Mouse (Mus musculus): Measurements from ENCODE around the gene Slc22a12. TPM values are rescaled to one million over a fixed set of nuclear protein-coding genes. Genes with fewer than 3 reads are reported as not detected.

Slc22a12 gene
- polyA plus RNA-seq (2014; fragmentation: Nextera tagmentation; extraction: Ambion mirVana) = not detected in 2 replicates

DNA sequence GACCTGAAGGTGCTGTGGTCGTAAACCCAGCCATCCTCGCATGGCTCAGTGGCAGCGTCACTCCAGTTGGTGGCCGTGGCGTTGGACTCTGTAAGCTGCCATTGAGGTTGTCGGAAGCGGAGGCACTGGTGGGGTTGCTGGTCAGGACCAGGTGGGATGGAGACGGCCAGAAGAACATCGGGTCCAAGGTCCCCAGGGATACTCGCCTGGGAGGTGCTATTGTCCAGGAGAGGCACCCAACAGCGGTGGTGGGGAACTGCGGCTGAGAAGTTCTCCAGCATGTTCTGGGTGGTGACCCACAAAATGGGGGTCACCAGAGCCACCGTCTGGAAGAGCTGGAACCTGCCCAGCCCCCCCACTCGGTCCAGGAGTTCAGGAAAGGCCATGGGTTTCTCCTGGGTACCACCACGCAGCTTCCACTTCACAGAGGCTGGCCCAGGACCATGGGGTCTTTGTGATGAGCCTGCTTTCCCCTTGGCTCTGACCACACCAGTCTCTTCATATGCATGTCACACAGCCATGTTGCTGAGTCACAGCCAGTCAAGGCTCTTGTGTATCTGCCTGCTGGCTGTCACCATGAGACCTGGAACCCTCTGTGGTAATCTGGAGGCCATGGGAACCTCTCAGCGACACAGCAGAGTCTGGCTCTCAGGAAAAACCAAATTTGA lies at the start of gene Slc22a12:
Gene Slc22a12 (minus strand): TSS at position 666 of the 668 bp plus-strand sequence.
- Histone ChIP-seq H3K4me2 (ENCODE audit: low read depth, low read length, severe bottlenecking) (no peak within 1 kb of the TSS), H3K27me3 (ENCODE audit: control insufficient read depth, insufficient read depth, low read length) (no peaks in the 10 kb centered on the region; the same call in 1 of the 2 replicates), H3K27ac (ENCODE audit: low read depth, low read length) (no peak within 1 kb of the TSS), H3K9ac (ENCODE audit: low read length) (no peak within 1 kb of the TSS), H3K9me3 (ENCODE audit: control insufficient read depth, low read length) (no peaks in the 10 kb centered on the region), H3K4me3 (ENCODE audit: low read depth, low read length) (no peak within 1 kb of the TSS), H3K36me3 (ENCODE audit: control insufficient read depth, insufficient read depth, low read length) (no peaks in the 10 kb centered on the region), H3K4me1 (replicated peaks; ENCODE audit: control insufficient read depth, insufficient read depth, low read length) (no peaks in the 10 kb centered on the region)
- WGBS = 91% methylated on average over 16 of the region's 16 CpGs
- DNase-seq (ENCODE audit: low spot score) = no peak
- ATAC-seq (replicated peaks; ENCODE audit: low FRiP score) = no peak

DNA sequence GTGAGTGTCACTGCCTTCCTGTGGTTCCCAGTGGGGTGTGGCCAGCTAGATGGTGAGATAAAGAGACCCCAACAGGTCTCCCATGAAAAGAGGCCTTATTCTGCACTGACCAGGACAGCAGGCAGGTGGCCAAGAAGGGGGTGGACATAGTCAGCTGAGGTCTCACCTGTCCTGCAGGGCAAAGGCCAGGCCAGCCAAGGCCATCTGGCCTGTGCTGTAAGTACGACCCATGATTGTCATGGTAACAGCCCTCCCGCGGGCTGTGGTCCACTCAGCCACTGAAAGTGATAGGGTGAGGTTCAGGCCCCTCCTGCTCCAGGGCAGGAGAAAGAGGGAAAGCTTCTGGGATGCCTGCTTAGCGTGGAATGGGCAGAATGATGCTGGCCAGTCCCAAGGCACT lies 29.2 kb upstream of the Slc22a12 start:
- 49% methylated on average over 4 of the region's 4 CpGs for WGBS
- H3K9ac ChIP-seq (ENCODE audit: low read length) = no peak overlapping the region
- no peaks in the 10 kb centered on the region for H3K36me3 ChIP-seq (ENCODE audit: control insufficient read depth, insufficient read depth, low read length)
- DNase-seq (ENCODE audit: low spot score) = no peak
- H3K27me3 ChIP-seq (ENCODE audit: control insufficient read depth, insufficient read depth, low read length) = no peaks in the 10 kb centered on the region
- no peak overlapping the region for H3K4me2 ChIP-seq (ENCODE audit: low read depth, low read length, severe bottlenecking)
- peaks cover 2% of the 10 kb centered on the region for H3K4me1 ChIP-seq (replicated peaks; ENCODE audit: control insufficient read depth, insufficient read depth, low read length)
- ATAC-seq (replicated peaks; ENCODE audit: low FRiP score) = no peak
- H3K9me3 ChIP-seq (ENCODE audit: control insufficient read depth, low read length) = no peaks in the 10 kb centered on the region
- no peak overlapping the region for H3K27ac ChIP-seq (ENCODE audit: low read depth, low read length)
- H3K4me3 ChIP-seq (ENCODE audit: low read depth, low read length) = no peak overlapping the region

DNA sequence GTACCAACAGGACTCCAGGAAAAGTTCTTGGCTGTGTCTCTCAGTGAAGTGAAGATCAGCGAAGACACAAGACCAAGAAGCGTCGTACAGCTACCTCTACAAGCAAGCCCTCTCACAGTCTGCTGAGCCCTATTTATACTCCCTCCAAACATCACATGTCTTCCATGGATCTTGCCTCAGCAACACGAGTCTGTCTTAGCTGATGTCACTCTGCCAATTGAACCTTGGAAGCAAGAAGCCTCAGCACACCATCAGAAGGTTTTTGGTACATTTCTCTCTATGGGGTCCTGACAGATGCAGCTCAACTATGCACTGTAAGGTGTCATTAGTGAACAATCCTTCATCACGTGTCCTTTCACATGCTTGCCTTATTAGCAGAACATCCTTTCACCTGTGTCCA lies 28.6 kb upstream of the Slc22a12 start:
- WGBS = 87% methylated on average over 5 of the region's 5 CpGs
- DNase-seq (ENCODE audit: low spot score) = no peak
- no peak overlapping the region for H3K4me3 ChIP-seq (ENCODE audit: low read depth, low read length)
- no peak overlapping the region for H3K9ac ChIP-seq (ENCODE audit: low read length)
- H3K4me2 ChIP-seq (ENCODE audit: low read depth, low read length, severe bottlenecking) = no peak overlapping the region
- no peak for ATAC-seq (replicated peaks; ENCODE audit: low FRiP score)
- no peaks in the 10 kb centered on the region for H3K9me3 ChIP-seq (ENCODE audit: control insufficient read depth, low read length)
- H3K4me1 ChIP-seq (replicated peaks; ENCODE audit: control insufficient read depth, insufficient read depth, low read length) = peaks cover 2% of the 10 kb centered on the region
- H3K27me3 ChIP-seq (ENCODE audit: control insufficient read depth, insufficient read depth, low read length) = no peaks in the 10 kb centered on the region
- no peak overlapping the region for H3K27ac ChIP-seq (ENCODE audit: low read depth, low read length)
- H3K36me3 ChIP-seq (ENCODE audit: control insufficient read depth, insufficient read depth, low read length) = no peaks in the 10 kb centered on the region

DNA sequence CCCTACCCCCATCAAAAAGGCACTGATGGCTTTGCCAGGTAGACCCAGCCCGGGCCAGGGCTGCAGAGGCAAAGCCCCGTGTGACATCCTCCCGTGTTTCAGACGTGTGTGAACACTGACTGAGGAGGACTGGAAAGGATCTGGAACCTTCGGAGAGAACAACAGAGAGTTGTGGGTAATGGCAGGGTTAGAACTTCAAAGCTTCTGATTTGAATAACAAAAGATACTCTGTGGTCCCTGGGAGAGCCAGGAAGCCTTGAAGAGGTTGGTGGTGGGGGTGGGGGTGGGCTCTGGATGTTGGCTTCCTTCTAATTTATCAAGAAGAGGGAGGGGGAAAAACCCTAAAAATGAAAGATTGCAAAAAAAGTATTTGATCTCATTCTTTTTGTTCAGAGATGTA lies 26.7 kb upstream of the Slc22a12 start:
- Histone ChIP-seq H3K27me3 (ENCODE audit: control insufficient read depth, insufficient read depth, low read length) (no peaks in the 10 kb centered on the region), H3K36me3 (ENCODE audit: control insufficient read depth, insufficient read depth, low read length) (no peaks in the 10 kb centered on the region), H3K9me3 (ENCODE audit: control insufficient read depth, low read length) (no peaks in the 10 kb centered on the region), H3K4me3 (ENCODE audit: low read depth, low read length) (no peak overlapping the region), H3K9ac (ENCODE audit: low read length) (no peak overlapping the region), H3K4me1 (replicated peaks; ENCODE audit: control insufficient read depth, insufficient read depth, low read length) (peaks cover 2% of the 10 kb centered on the region), H3K27ac (ENCODE audit: low read depth, low read length) (no peak overlapping the region), H3K4me2 (ENCODE audit: low read depth, low read length, severe bottlenecking) (no peak overlapping the region)
- no peak for ATAC-seq (replicated peaks; ENCODE audit: low FRiP score)
- WGBS = 28% methylated on average over 5 of the region's 5 CpGs
- no peak for DNase-seq (ENCODE audit: low spot score)

DNA sequence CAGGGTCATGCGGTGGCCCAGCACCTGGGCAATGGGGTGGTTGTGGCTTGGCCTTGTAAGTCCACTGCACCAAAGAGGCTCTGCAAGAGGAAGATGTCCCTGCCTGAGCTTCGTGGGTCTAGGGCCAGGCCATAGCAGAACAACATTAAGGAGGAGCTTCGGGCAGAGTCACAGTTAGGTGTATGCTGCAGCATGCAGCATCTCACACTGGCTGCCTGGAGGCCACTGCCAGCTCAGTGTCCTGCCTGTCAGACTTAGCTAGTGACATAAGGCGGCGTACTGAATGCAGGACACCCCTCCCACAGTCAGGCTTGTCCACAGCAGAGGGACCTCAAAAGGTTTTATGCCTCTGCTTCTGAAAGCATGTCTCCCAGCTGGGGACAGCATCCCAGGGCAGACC lies 26.2 kb upstream of the Slc22a12 start:
- no peak overlapping the region for H3K4me3 ChIP-seq (ENCODE audit: low read depth, low read length)
- H3K27me3 ChIP-seq (ENCODE audit: control insufficient read depth, insufficient read depth, low read length) = no peaks in the 10 kb centered on the region
- 67% methylated on average over 5 of the region's 5 CpGs for WGBS
- H3K4me2 ChIP-seq (ENCODE audit: low read depth, low read length, severe bottlenecking) = no peak overlapping the region
- peaks cover 2% of the 10 kb centered on the region for H3K4me1 ChIP-seq (replicated peaks; ENCODE audit: control insufficient read depth, insufficient read depth, low read length)
- no peaks in the 10 kb centered on the region for H3K9me3 ChIP-seq (ENCODE audit: control insufficient read depth, low read length)
- DNase-seq (ENCODE audit: low spot score) (no peak), ATAC-seq (replicated peaks; ENCODE audit: low FRiP score) (no peak)
- no peak overlapping the region for H3K27ac ChIP-seq (ENCODE audit: low read depth, low read length)
- no peak overlapping the region for H3K9ac ChIP-seq (ENCODE audit: low read length)
- H3K36me3 ChIP-seq (ENCODE audit: control insufficient read depth, insufficient read depth, low read length) = no peaks in the 10 kb centered on the region

DNA sequence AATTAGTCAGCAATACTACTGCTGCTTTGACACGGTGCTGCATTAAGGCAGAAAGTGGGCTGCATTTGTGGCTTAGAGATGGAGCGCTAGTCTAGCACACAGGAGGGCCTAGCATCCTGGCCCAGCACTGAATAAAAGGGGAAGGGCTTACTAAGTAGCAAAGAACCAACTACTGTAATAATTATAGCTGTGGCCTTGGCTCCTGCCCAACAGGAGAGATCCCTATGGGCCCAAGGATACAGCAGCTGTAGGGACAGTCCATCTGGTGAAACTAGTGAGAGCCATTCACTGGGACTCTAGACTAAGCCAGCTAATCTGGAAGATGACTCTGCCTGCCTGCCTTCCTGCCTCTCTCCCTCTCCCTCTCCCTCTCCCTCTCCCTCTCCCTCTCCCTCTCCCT lies 23.6 kb upstream of the Slc22a12 start:
- no peak for DNase-seq (ENCODE audit: low spot score)
- ATAC-seq (replicated peaks; ENCODE audit: low FRiP score) = no peak
- Histone ChIP-seq H3K36me3 (ENCODE audit: control insufficient read depth, insufficient read depth, low read length) (no peaks in the 10 kb centered on the region), H3K27ac (ENCODE audit: low read depth, low read length) (no peak overlapping the region), H3K4me3 (ENCODE audit: low read depth, low read length) (no peak overlapping the region), H3K9me3 (ENCODE audit: control insufficient read depth, low read length) (no peaks in the 10 kb centered on the region), H3K27me3 (ENCODE audit: control insufficient read depth, insufficient read depth, low read length) (no peaks in the 10 kb centered on the region), H3K4me1 (replicated peaks; ENCODE audit: control insufficient read depth, insufficient read depth, low read length) (peaks cover 2% of the 10 kb centered on the region), H3K4me2 (ENCODE audit: low read depth, low read length, severe bottlenecking) (no peak overlapping the region), H3K9ac (ENCODE audit: low read length) (no peak overlapping the region)
- WGBS = 91% methylated on average over 2 of the region's 2 CpGs

DNA sequence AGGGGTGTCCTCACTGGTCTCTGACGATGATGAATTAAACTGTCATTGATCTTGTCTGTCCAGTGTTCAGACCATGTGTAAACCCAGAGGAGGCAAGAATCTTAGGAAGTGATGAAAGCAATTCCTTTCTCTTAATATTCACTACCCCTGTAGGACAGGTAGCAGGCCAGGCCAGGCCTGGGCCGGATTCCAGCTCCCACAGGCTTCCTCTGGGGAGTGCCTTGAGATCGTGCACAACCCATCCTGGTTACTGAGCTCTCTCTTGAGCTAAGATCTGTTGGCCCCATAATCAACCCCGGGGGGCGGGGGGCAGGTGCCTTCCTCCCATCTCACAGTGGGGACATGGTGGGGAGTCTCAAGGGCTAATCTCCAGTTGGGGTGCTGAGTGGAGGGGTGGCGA lies 22.3 kb upstream of the Slc22a12 start:
- ATAC-seq (replicated peaks; ENCODE audit: low FRiP score) = no peak
- H3K27me3 ChIP-seq (ENCODE audit: control insufficient read depth, insufficient read depth, low read length) = no peaks in the 10 kb centered on the region
- peaks cover 2% of the 10 kb centered on the region for H3K4me1 ChIP-seq (replicated peaks; ENCODE audit: control insufficient read depth, insufficient read depth, low read length)
- DNase-seq (ENCODE audit: low spot score) = no peak
- H3K4me2 ChIP-seq (ENCODE audit: low read depth, low read length, severe bottlenecking) = no peak overlapping the region
- no peak overlapping the region for H3K9ac ChIP-seq (ENCODE audit: low read length)
- no peak overlapping the region for H3K4me3 ChIP-seq (ENCODE audit: low read depth, low read length)
- no peaks in the 10 kb centered on the region for H3K9me3 ChIP-seq (ENCODE audit: control insufficient read depth, low read length)
- no peaks in the 10 kb centered on the region for H3K36me3 ChIP-seq (ENCODE audit: control insufficient read depth, insufficient read depth, low read length)
- no peak overlapping the region for H3K27ac ChIP-seq (ENCODE audit: low read depth, low read length)
- 89% methylated on average over 6 of the region's 6 CpGs for WGBS

DNA sequence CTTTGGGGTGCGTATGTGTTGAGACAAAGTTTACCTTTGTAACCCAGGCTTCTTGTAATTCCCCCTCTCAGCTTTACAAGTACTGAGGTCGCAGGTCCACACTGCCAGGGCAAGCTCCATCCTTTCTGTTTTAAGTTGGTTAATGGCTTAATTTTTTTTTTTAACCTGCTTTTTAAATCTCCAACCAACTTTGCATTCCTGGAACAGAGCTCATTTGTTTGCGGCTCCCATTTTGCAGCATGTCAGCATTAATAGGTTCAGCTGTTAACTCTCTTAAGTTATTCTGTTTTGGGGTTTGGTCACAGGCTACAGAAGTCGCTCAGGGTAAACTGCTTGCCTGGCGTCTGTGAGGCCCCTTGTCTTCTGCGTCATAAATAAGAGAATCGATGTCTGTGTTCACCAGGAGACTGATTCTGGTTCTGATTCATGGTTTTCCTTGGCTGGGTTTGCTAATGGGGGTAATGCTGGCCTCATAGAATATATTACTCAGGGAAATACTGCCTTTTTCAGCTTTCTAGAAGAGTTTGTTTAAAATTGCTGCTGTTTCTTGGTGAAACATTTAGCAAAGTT lies 17.5 kb upstream of the Slc22a12 start:
- no peak for DNase-seq (ENCODE audit: low spot score)
- Histone ChIP-seq H3K4me2 (ENCODE audit: low read depth, low read length, severe bottlenecking) (no peak overlapping the region), H3K27ac (ENCODE audit: low read depth, low read length) (no peak overlapping the region), H3K36me3 (ENCODE audit: control insufficient read depth, insufficient read depth, low read length) (no peaks in the 10 kb centered on the region), H3K27me3 (ENCODE audit: control insufficient read depth, insufficient read depth, low read length) (no peaks in the 10 kb centered on the region), H3K4me1 (replicated peaks; ENCODE audit: control insufficient read depth, insufficient read depth, low read length) (no peaks in the 10 kb centered on the region), H3K4me3 (ENCODE audit: low read depth, low read length) (no peak overlapping the region), H3K9me3 (ENCODE audit: control insufficient read depth, low read length) (no peaks in the 10 kb centered on the region), H3K9ac (ENCODE audit: low read length) (no peak overlapping the region)
- no peak for ATAC-seq (replicated peaks; ENCODE audit: low FRiP score)
- WGBS = 80% methylated on average over 7 of the region's 7 CpGs

DNA sequence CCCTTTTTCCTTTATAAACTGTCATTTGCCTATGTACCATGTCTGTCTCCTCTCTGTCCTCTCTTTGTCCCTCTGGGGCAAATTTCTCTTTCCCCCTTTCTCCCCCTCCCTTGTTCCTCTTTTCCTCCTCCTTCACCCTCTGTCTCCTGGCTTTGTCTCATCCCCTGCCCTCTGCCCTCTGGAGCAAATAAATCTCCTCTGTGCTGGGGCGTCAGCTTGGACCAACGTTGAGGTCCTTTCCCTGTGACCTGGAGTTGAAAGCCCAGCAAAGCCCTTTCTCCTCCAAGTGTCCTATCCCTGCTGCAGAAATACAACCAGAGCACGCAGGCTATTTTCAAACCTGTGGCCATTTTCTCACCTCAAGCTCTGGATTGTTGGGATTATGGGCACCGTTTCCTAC lies 16.7 kb upstream of the Slc22a12 start:
- H3K27ac ChIP-seq (ENCODE audit: low read depth, low read length) = no peak overlapping the region
- H3K4me3 ChIP-seq (ENCODE audit: low read depth, low read length) = no peak overlapping the region
- WGBS = 64% methylated on average over 4 of the region's 4 CpGs
- DNase-seq (ENCODE audit: low spot score) = no peak
- H3K9me3 ChIP-seq (ENCODE audit: control insufficient read depth, low read length) = no peaks in the 10 kb centered on the region
- H3K4me1 ChIP-seq (replicated peaks; ENCODE audit: control insufficient read depth, insufficient read depth, low read length) = no peaks in the 10 kb centered on the region
- H3K4me2 ChIP-seq (ENCODE audit: low read depth, low read length, severe bottlenecking) = no peak overlapping the region
- ATAC-seq (replicated peaks; ENCODE audit: low FRiP score) = no peak
- no peaks in the 10 kb centered on the region for H3K36me3 ChIP-seq (ENCODE audit: control insufficient read depth, insufficient read depth, low read length)
- no peaks in the 10 kb centered on the region for H3K27me3 ChIP-seq (ENCODE audit: control insufficient read depth, insufficient read depth, low read length)
- no peak overlapping the region for H3K9ac ChIP-seq (ENCODE audit: low read length)

All from forebrain, embryonic 11.5 days (tissue).